Mouse (Mus musculus): ENCODE measurements around the gene B130006D01Rik.

Gene B130006D01Rik

GRCm38 (mm10) chr11:95773264-95773663 is 49.9 kb downstream of the B130006D01Rik start:
- DNase-seq, result no peak
